Mouse (Mus musculus): ENCODE measurements around the gene Serpina3g. TPM values are rescaled to one million over a fixed set of nuclear protein-coding genes. Genes with fewer than 3 reads are reported as not detected.
"Not testable (repeated sequence)": the region's sequence is repeated elsewhere in the genome, so short reads cannot be mapped to it uniquely, and the experiment has no call there.

Serpina3g gene
- polyA plus RNA-seq (2016; fragmentation: Nextera tagmentation; extraction: Ambion mirVana), result 0.20 and 0.59 TPM in 2 replicates

- H3K27me3 ChIP-seq (ENCODE audit: insufficient read depth, poor library complexity, severe bottlenecking), result no peaks in the 10 kb centered on the region
- no peak within 1 kb of the TSS for H3K4me3 ChIP-seq
- no peaks in the 10 kb centered on the region for H3K4me1 ChIP-seq
- WGBS, result 63% methylated on average over 5 of the region's 5 CpGs
- no peaks in the 10 kb centered on the region for H3K36me3 ChIP-seq
- no peak for DNase-seq (ENCODE audit: low spot score)
- H3K27ac ChIP-seq, result no peak within 1 kb of the TSS
- H3K9me3 ChIP-seq, result no peaks in the 10 kb centered on the region
These were observed at the start of gene Serpina3g for GRCm38 (mm10) chr12:104235915-104236314. Gene Serpina3g, plus strand, starts transcription at chr12:104236245.

- Histone ChIP-seq H3K9me3 (no peaks in the 10 kb centered on the region), H3K27me3 (ENCODE audit: insufficient read depth, poor library complexity, severe bottlenecking) (0 out of 2 replicates have a peak, but pooled peaks cover 6% of the 10 kb centered on the region), H3K4me1 (no peaks in the 10 kb centered on the region), H3K27ac (no peak overlapping the region), H3K4me3 (no peak overlapping the region), H3K36me3 (no peaks in the 10 kb centered on the region)
- WGBS, result 63% methylated on average over 2 of the region's 2 CpGs
- peak; percentile 64 for DNase-seq (ENCODE audit: low spot score)
These were observed 46.8 kb upstream of the Serpina3g start for GRCm38 (mm10) chr12:104189246-104189645.

GRCm38 (mm10) chr12:104190852-104191251, 45.2 kb upstream of the Serpina3g start:
- no peaks in the 10 kb centered on the region for H3K9me3 ChIP-seq
- no peaks in the 10 kb centered on the region for H3K36me3 ChIP-seq
- no peak overlapping the region for H3K27ac ChIP-seq
- DNase-seq (ENCODE audit: low spot score), result peak; percentile 9
- no peaks in the 10 kb centered on the region for H3K4me1 ChIP-seq
- 0 out of 2 replicates have a peak, but pooled peaks cover 6% of the 10 kb centered on the region for H3K27me3 ChIP-seq (ENCODE audit: insufficient read depth, poor library complexity, severe bottlenecking)
- no peak overlapping the region for H3K4me3 ChIP-seq

- H3K4me1 ChIP-seq, result no peaks in the 10 kb centered on the region
- no peaks in the 10 kb centered on the region for H3K27me3 ChIP-seq (ENCODE audit: insufficient read depth, poor library complexity, severe bottlenecking)
- no peaks in the 10 kb centered on the region for H3K36me3 ChIP-seq
- H3K4me3 ChIP-seq, result no peak overlapping the region
- H3K27ac ChIP-seq, result no peak overlapping the region
- no peaks in the 10 kb centered on the region for H3K9me3 ChIP-seq
- WGBS, result 77% methylated on average over 4 of the region's 4 CpGs
- DNase-seq (ENCODE audit: low spot score), result no peak
These were observed 26.9 kb upstream of the Serpina3g start for GRCm38 (mm10) chr12:104209149-104209548.

- no peaks in the 10 kb centered on the region for H3K4me1 ChIP-seq
- no peak overlapping the region for H3K4me3 ChIP-seq
- 91% methylated on average over 2 of the region's 2 CpGs for WGBS
- no peaks in the 10 kb centered on the region for H3K27me3 ChIP-seq (ENCODE audit: insufficient read depth, poor library complexity, severe bottlenecking)
- no peaks in the 10 kb centered on the region for H3K36me3 ChIP-seq
- DNase-seq (ENCODE audit: low spot score), result no peak
- H3K27ac ChIP-seq, result no peak overlapping the region
- H3K9me3 ChIP-seq, result no peaks in the 10 kb centered on the region
These were observed 26.2 kb upstream of the Serpina3g start for GRCm38 (mm10) chr12:104209802-104210201.

GRCm38 (mm10) chr12:104213689-104214444, 22.2 kb upstream of the Serpina3g start:
- no peaks in the 10 kb centered on the region for H3K36me3 ChIP-seq
- no peaks in the 10 kb centered on the region for H3K27me3 ChIP-seq (ENCODE audit: insufficient read depth, poor library complexity, severe bottlenecking)
- H3K4me1 ChIP-seq, result no peaks in the 10 kb centered on the region
- no peaks in the 10 kb centered on the region for H3K9me3 ChIP-seq
- H3K4me3 ChIP-seq, result no peak overlapping the region
- DNase-seq (ENCODE audit: low spot score), result no peak
- 73% methylated on average over 2 of the region's 2 CpGs for WGBS
- no peak overlapping the region for H3K27ac ChIP-seq

GRCm38 (mm10) chr12:104214445-104214753, 21.6 kb upstream of the Serpina3g start, which contains the start of gene Serpina3f:
Gene Serpina3f, plus strand, starts transcription at chr12:104214544.
- H3K27me3 ChIP-seq (ENCODE audit: insufficient read depth, poor library complexity, severe bottlenecking), result no peaks in the 10 kb centered on the region
- WGBS, result 59% methylated on average over 1 of the region's 1 CpGs

GRCm38 (mm10) chr12:104215249-104215648, 20.8 kb upstream of the Serpina3g start:
- H3K27ac ChIP-seq, result no peak overlapping the region
- H3K36me3 ChIP-seq, result no peaks in the 10 kb centered on the region
- H3K27me3 ChIP-seq (ENCODE audit: insufficient read depth, poor library complexity, severe bottlenecking), result no peaks in the 10 kb centered on the region
- DNase-seq (ENCODE audit: low spot score), result no peak
- no peak overlapping the region for H3K4me3 ChIP-seq
- no peaks in the 10 kb centered on the region for H3K9me3 ChIP-seq
- 75% methylated on average over 1 of the region's 1 CpGs for WGBS
- H3K4me1 ChIP-seq, result no peaks in the 10 kb centered on the region

More at GRCm38 (mm10) chr12:104214445-104214753, 21.6 kb upstream of the Serpina3g start, which contains the start of gene Serpina3f:
- Histone ChIP-seq H3K4me1 (no peaks in the 10 kb centered on the region), H3K9me3 (no peaks in the 10 kb centered on the region), H3K27ac (no peak within 1 kb of the TSS), H3K4me3 (no peak within 1 kb of the TSS), H3K36me3 (no peaks in the 10 kb centered on the region)
- no peak for DNase-seq (ENCODE audit: low spot score)

GRCm38 (mm10) chr12:104221616-104222015, 14.4 kb upstream of the Serpina3g start:
- H3K4me1 ChIP-seq, result no peaks in the 10 kb centered on the region
- no peak overlapping the region for H3K27ac ChIP-seq
- no peak for DNase-seq (ENCODE audit: low spot score)
- H3K27me3 ChIP-seq (ENCODE audit: insufficient read depth, poor library complexity, severe bottlenecking), result no peaks in the 10 kb centered on the region
- H3K4me3 ChIP-seq, result no peak overlapping the region
- no peaks in the 10 kb centered on the region for H3K36me3 ChIP-seq
- 90% methylated on average over 1 of the region's 1 CpGs for WGBS
- no peaks in the 10 kb centered on the region for H3K9me3 ChIP-seq

- no peaks in the 10 kb centered on the region for H3K9me3 ChIP-seq
- WGBS, result 66% methylated on average over 1 of the region's 1 CpGs
- H3K27ac ChIP-seq, result no peak overlapping the region
- H3K4me1 ChIP-seq, result no peaks in the 10 kb centered on the region
- H3K4me3 ChIP-seq, result no peak overlapping the region
- no peak for DNase-seq (ENCODE audit: low spot score)
- no peaks in the 10 kb centered on the region for H3K27me3 ChIP-seq (ENCODE audit: insufficient read depth, poor library complexity, severe bottlenecking)
- no peaks in the 10 kb centered on the region for H3K36me3 ChIP-seq
These were observed 12.4 kb upstream of the Serpina3g start for GRCm38 (mm10) chr12:104223690-104224089.

GRCm38 (mm10) chr12:104224598-104225300, 11.3 kb upstream of the Serpina3g start:
- WGBS, result 68% methylated on average over 7 of the region's 7 CpGs
- Histone ChIP-seq H3K9me3 (no peaks in the 10 kb centered on the region), H3K27ac (no peak overlapping the region), H3K4me1 (no peaks in the 10 kb centered on the region), H3K4me3 (no peak overlapping the region), H3K27me3 (ENCODE audit: insufficient read depth, poor library complexity, severe bottlenecking) (no peaks in the 10 kb centered on the region), H3K36me3 (no peaks in the 10 kb centered on the region)
- DNase-seq (ENCODE audit: low spot score), result no peak

- no peak overlapping the region for H3K27ac ChIP-seq
- H3K36me3 ChIP-seq, result no peaks in the 10 kb centered on the region
- 73% methylated on average over 2 of the region's 2 CpGs for WGBS
- no peaks in the 10 kb centered on the region for H3K9me3 ChIP-seq
- DNase-seq (ENCODE audit: low spot score), result no peak
- no peaks in the 10 kb centered on the region for H3K27me3 ChIP-seq (ENCODE audit: insufficient read depth, poor library complexity, severe bottlenecking)
- no peaks in the 10 kb centered on the region for H3K4me1 ChIP-seq
- H3K4me3 ChIP-seq, result no peak overlapping the region
These were observed 5.3 kb upstream of the Serpina3g start for GRCm38 (mm10) chr12:104230762-104231161.

GRCm38 (mm10) chr12:104238048-104238447, 2.0 kb downstream of the Serpina3g start:
- WGBS, result 82% methylated on average over 1 of the region's 1 CpGs
- H3K27ac ChIP-seq; DNase-seq (ENCODE audit: low spot score); H3K4me1 ChIP-seq; H3K4me3 ChIP-seq; H3K36me3 ChIP-seq; H3K27me3 ChIP-seq (ENCODE audit: insufficient read depth, poor library complexity, severe bottlenecking); H3K9me3 ChIP-seq: not testable (repeated sequence)

Data from heart, embryonic 10.5 days (tissue).